Mouse (Mus musculus) midbrain, embryonic 12.5 days (tissue): ENCODE measurements around the gene Etnk2. TPM values are rescaled to one million over a fixed set of nuclear protein-coding genes. Genes with fewer than 3 reads are reported as not detected.
"Not testable (repeated sequence)": the region's sequence is repeated elsewhere in the genome, so short reads cannot be mapped to it uniquely, and the experiment has no call there.

ENCODE experiments used
- ATAC-seq: fragments of 200-750 bp; cut with Nextera tagmentation; 2 replicates; pipeline ENCODE4 v1.8.0; 2017; ENCODE audit warnings: low read depth, moderate TSS enrichment, moderate library complexity; ENCODE audit not compliant: low FRiP score
- H3K27ac ChIP-seq: fragments of 300-500 bp; sonication (generic); replicated peaks from 2 replicates; pipeline ENCODE4 v1.5.1; 2016; ENCODE audit warnings: mild to moderate bottlenecking
- H3K27me3 ChIP-seq: fragments of 300-500 bp; sonication (generic); 2 replicates; pipeline ENCODE4 v1.6.1; 2016; ENCODE audit warnings: mild to moderate bottlenecking
- H3K36me3 ChIP-seq: fragments of 300-500 bp; sonication (generic); 2 replicates; pipeline ENCODE4 v1.6.1; 2016
- H3K4me1 ChIP-seq: fragments of 300-500 bp; sonication (generic); 2 replicates; pipeline ENCODE4 v1.6.1; 2016
- H3K4me2 ChIP-seq: fragments of 300-500 bp; sonication (generic); replicated peaks from 2 replicates; pipeline ENCODE4 v1.6.1; 2016; ENCODE audit warnings: mild to moderate bottlenecking, moderate library complexity
- H3K4me3 ChIP-seq: fragments of 300-500 bp; sonication (generic); 2 replicates; pipeline ENCODE4 v1.5.1; 2016; ENCODE audit warnings: mild to moderate bottlenecking
- H3K9ac ChIP-seq: fragments of 300-500 bp; sonication (generic); replicated peaks from 2 replicates; pipeline ENCODE4 v1.6.1; 2016; ENCODE audit warnings: mild to moderate bottlenecking, moderate library complexity
- H3K9me3 ChIP-seq: fragments of 300-500 bp; sonication (generic); 2 replicates; pipeline ENCODE4 v1.6.1; 2016; ENCODE audit warnings: mild to moderate bottlenecking
- WGBS: fragments of 180-500 bp; shearing (Covaris S2); methylation state at CpG from one replicate; pipeline ENCODE4 v1.1.7; 2016; 5-methylcytosine and 5-hydroxymethylcytosine counted together
- polyA plus RNA-seq: library from polyadenylated mRNA; unstranded; fragments of >200 nt; fragmentation: Nextera tagmentation; extraction: Ambion mirVana; gene quantifications from 2 replicates; pipeline ENCODE4 v1.2.1, GENCODE M21; 2016

Etnk2 gene
- polyA plus RNA-seq, 1 experiment from 2014 or later, result 3.9 TPM

- peak overlapping the region; percentile 59 for H3K9ac ChIP-seq
- H3K9me3 ChIP-seq, result peaks cover 4% of the 10 kb centered on the region; the same call in 1 of the 2 replicates
- H3K36me3 ChIP-seq, result no peaks in the 10 kb centered on the region
- H3K4me2 ChIP-seq, result peak overlapping the region; percentile 68
- H3K27me3 ChIP-seq, result peaks cover 49% of the 10 kb centered on the region
- H3K27ac ChIP-seq, result no peak overlapping the region
- ATAC-seq, result no peak
- peaks cover 31% of the 10 kb centered on the region for H3K4me1 ChIP-seq
- peak overlapping the region; percentile 34 for H3K4me3 ChIP-seq
- 24% methylated on average over 7 of the region's 7 CpGs for WGBS
These were observed 33.8 kb upstream of the Etnk2 start for GRCm38 (mm10) chr1:133329638-133329964.

GRCm38 (mm10) chr1:133331142-133331541 is 32.2 kb upstream of the Etnk2 start:
- ATAC-seq, result peak; percentile 61
- Histone ChIP-seq H3K27ac (peak overlapping the region; percentile 8), H3K9me3 (peaks cover 4% of the 10 kb centered on the region; the same call in 1 of the 2 replicates), H3K4me1 (peaks cover 29% of the 10 kb centered on the region), H3K27me3 (peaks cover 43% of the 10 kb centered on the region), H3K9ac (no peak overlapping the region), H3K4me2 (0 out of 2 replicates have a peak overlapping the region, but pooled peaks have one; percentile 2), H3K36me3 (no peaks in the 10 kb centered on the region), H3K4me3 (no peak overlapping the region)
- WGBS, result 35% methylated on average over 3 of the region's 3 CpGs

GRCm38 (mm10) chr1:133332656-133333430 is 30.5 kb upstream of the Etnk2 start:
- no peak overlapping the region for H3K9ac ChIP-seq
- H3K4me2 ChIP-seq, result no peak overlapping the region
- WGBS, result 92% methylated on average over 11 of the region's 11 CpGs
- peaks cover 34% of the 10 kb centered on the region for H3K27me3 ChIP-seq
- H3K36me3 ChIP-seq, result no peaks in the 10 kb centered on the region
- H3K4me3 ChIP-seq, result no peak overlapping the region
- ATAC-seq, result no peak
- H3K4me1 ChIP-seq, result peaks cover 29% of the 10 kb centered on the region
- peaks cover 4% of the 10 kb centered on the region; the same call in 1 of the 2 replicates for H3K9me3 ChIP-seq
- no peak overlapping the region for H3K27ac ChIP-seq

GRCm38 (mm10) chr1:133333937-133334336 is 29.4 kb upstream of the Etnk2 start:
- Histone ChIP-seq H3K4me2 (no peak overlapping the region), H3K27ac (no peak overlapping the region), H3K4me1 (peaks cover 19% of the 10 kb centered on the region), H3K9me3 (peaks cover 4% of the 10 kb centered on the region; the same call in 1 of the 2 replicates), H3K36me3 (no peaks in the 10 kb centered on the region), H3K9ac (no peak overlapping the region), H3K4me3 (no peak overlapping the region), H3K27me3 (peaks cover 23% of the 10 kb centered on the region)
- 35% methylated on average over 6 of the region's 6 CpGs for WGBS
- ATAC-seq, result no peak

- H3K36me3 ChIP-seq, H3K4me1 ChIP-seq, H3K9me3 ChIP-seq, H3K4me2 ChIP-seq, H3K27ac ChIP-seq, H3K4me3 ChIP-seq, H3K27me3 ChIP-seq, ATAC-seq, H3K9ac ChIP-seq: not testable (repeated sequence)
- WGBS, result 57% methylated on average over 1 of the region's 1 CpGs
These were observed 23.0 kb upstream of the Etnk2 start for GRCm38 (mm10) chr1:133340403-133340802.

- WGBS, result 91% methylated on average over 2 of the region's 2 CpGs
- H3K9ac ChIP-seq, result no peak overlapping the region
- ATAC-seq, result no peak
- H3K4me3 ChIP-seq, result no peak overlapping the region
- no peak overlapping the region for H3K4me2 ChIP-seq
- H3K4me1 ChIP-seq, result no peaks in the 10 kb centered on the region
- H3K27ac ChIP-seq, result no peak overlapping the region
- no peaks in the 10 kb centered on the region for H3K9me3 ChIP-seq
- no peaks in the 10 kb centered on the region for H3K36me3 ChIP-seq
- H3K27me3 ChIP-seq, result peaks cover 3% of the 10 kb centered on the region; the same call in 1 of the 2 replicates
These were observed 19.0 kb upstream of the Etnk2 start for GRCm38 (mm10) chr1:133344357-133344756.

- Histone ChIP-seq H3K4me3 (no peak overlapping the region), H3K9ac (no peak overlapping the region), H3K4me2 (no peak overlapping the region), H3K36me3 (no peaks in the 10 kb centered on the region), H3K27me3 (peaks cover 3% of the 10 kb centered on the region; the same call in 1 of the 2 replicates), H3K9me3 (no peaks in the 10 kb centered on the region), H3K27ac (no peak overlapping the region), H3K4me1 (no peaks in the 10 kb centered on the region)
- ATAC-seq, result no peak
- 81% methylated on average over 9 of the region's 9 CpGs for WGBS
These were observed 16.8 kb upstream of the Etnk2 start for GRCm38 (mm10) chr1:133346531-133346930.

GRCm38 (mm10) chr1:133347226-133347625 is 16.1 kb upstream of the Etnk2 start:
- Histone ChIP-seq H3K4me3 (no peak overlapping the region), H3K36me3 (no peaks in the 10 kb centered on the region), H3K9ac (no peak overlapping the region), H3K4me1 (no peaks in the 10 kb centered on the region), H3K4me2 (no peak overlapping the region), H3K9me3 (no peaks in the 10 kb centered on the region), H3K27ac (no peak overlapping the region), H3K27me3 (peaks cover 4% of the 10 kb centered on the region; the same call in 1 of the 2 replicates)
- 80% methylated on average over 3 of the region's 3 CpGs for WGBS
- no peak for ATAC-seq

- WGBS, result 82% methylated on average over 11 of the region's 11 CpGs
These were observed 15.5 kb upstream of the Etnk2 start for GRCm38 (mm10) chr1:133347693-133348520.

GRCm38 (mm10) chr1:133350210-133350609 is 13.2 kb upstream of the Etnk2 start, which contains the start of gene Ren1:
Gene Ren1, plus strand, starts transcription at chr1:133350510.
- Histone ChIP-seq H3K4me1 (no peaks in the 10 kb centered on the region), H3K4me3 (no peak within 1 kb of the TSS), H3K4me2 (no peak within 1 kb of the TSS), H3K27ac (no peak within 1 kb of the TSS), H3K36me3 (no peaks in the 10 kb centered on the region), H3K9me3 (no peaks in the 10 kb centered on the region), H3K27me3 (peaks cover 23% of the 10 kb centered on the region), H3K9ac (no peak within 1 kb of the TSS)
- no peak for ATAC-seq
- WGBS, result 96% methylated on average over 1 of the region's 1 CpGs

More at GRCm38 (mm10) chr1:133347693-133348520, 15.5 kb upstream of the Etnk2 start:
- ATAC-seq, result no peak
- Histone ChIP-seq H3K9ac (no peak overlapping the region), H3K4me2 (no peak overlapping the region), H3K4me1 (no peaks in the 10 kb centered on the region), H3K4me3 (no peak overlapping the region), H3K27ac (no peak overlapping the region), H3K27me3 (peaks cover 11% of the 10 kb centered on the region; the same call in 1 of the 2 replicates), H3K36me3 (no peaks in the 10 kb centered on the region), H3K9me3 (no peaks in the 10 kb centered on the region)

- H3K27me3 ChIP-seq, result peaks cover 38% of the 10 kb centered on the region
- no peaks in the 10 kb centered on the region for H3K36me3 ChIP-seq
- H3K4me2 ChIP-seq, result no peak overlapping the region
- no peaks in the 10 kb centered on the region for H3K9me3 ChIP-seq
- ATAC-seq, result no peak
- no peak overlapping the region for H3K9ac ChIP-seq
- 32% methylated on average over 9 of the region's 9 CpGs for WGBS
- H3K4me1 ChIP-seq, result no peaks in the 10 kb centered on the region
- H3K27ac ChIP-seq, result no peak overlapping the region
- no peak overlapping the region for H3K4me3 ChIP-seq
These were observed 11.6 kb upstream of the Etnk2 start for GRCm38 (mm10) chr1:133351762-133352161.

GRCm38 (mm10) chr1:133353371-133353809 is 10.0 kb upstream of the Etnk2 start:
- Histone ChIP-seq H3K9me3 (no peaks in the 10 kb centered on the region), H3K27me3 (peaks cover 44% of the 10 kb centered on the region), H3K4me2 (no peak overlapping the region), H3K36me3 (no peaks in the 10 kb centered on the region), H3K4me1 (no peaks in the 10 kb centered on the region), H3K27ac (no peak overlapping the region), H3K9ac (no peak overlapping the region), H3K4me3 (no peak overlapping the region)
- 57% methylated on average over 12 of the region's 12 CpGs for WGBS
- ATAC-seq, result no peak
